Mouse (Mus musculus): ENCODE results near the gene Gm28635.

Gene Gm28635

GRCm38 (mm10) chr2:84677968-84678880 is at the start of gene Gm28635, which contains the start of gene Med19:
Gene Gm28635, minus strand, starts transcription at chr2:84678041.
Gene Med19, plus strand, starts transcription at chr2:84678402.
- DNase-seq (ENCODE audit: low spot score), result peak; percentile 83

- peak; percentile 97 for DNase-seq (ENCODE audit: low spot score)
Observed at GRCm38 (mm10) chr2:84727172-84727858, 49.5 kb upstream of the Gm28635 start, which contains the start of gene Clp1. Gene Clp1, minus strand, starts transcription at chr2:84727350.

- DNase-seq (ENCODE audit: low spot score), result no peak
Observed at GRCm38 (mm10) chr2:84726716-84727115, 48.9 kb upstream of the Gm28635 start.

- no peak for DNase-seq (ENCODE audit: low spot score)
Observed at GRCm38 (mm10) chr2:84725770-84726169, 47.9 kb upstream of the Gm28635 start.

DNA sequence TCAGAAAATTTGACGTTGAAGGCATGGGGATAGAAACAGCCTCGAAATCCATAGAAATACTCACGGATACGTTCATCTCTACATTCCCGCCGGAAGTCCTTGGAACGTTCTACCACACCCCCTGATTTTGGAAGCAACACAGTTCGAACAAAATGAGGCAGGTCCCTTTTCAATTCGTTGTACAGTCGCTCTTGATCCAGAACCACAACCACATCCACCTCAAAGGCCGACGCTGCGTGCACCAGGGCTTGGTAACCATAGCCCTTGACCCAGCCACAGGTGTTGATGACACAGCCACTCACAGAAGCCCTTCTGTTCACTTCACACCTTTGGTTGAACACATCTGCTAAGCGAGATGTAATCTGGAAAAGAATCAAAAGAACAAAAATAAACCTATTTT is 46.0 kb upstream of the Gm28635 start:
- DNase-seq (ENCODE audit: low spot score), result no peak

GRCm38 (mm10) chr2:84721182-84721581 is 43.3 kb upstream of the Gm28635 start:
- DNase-seq (ENCODE audit: low spot score), result no peak

- no peak for DNase-seq (ENCODE audit: low spot score)
Observed at GRCm38 (mm10) chr2:84720718-84721117, 42.9 kb upstream of the Gm28635 start.

DNA sequence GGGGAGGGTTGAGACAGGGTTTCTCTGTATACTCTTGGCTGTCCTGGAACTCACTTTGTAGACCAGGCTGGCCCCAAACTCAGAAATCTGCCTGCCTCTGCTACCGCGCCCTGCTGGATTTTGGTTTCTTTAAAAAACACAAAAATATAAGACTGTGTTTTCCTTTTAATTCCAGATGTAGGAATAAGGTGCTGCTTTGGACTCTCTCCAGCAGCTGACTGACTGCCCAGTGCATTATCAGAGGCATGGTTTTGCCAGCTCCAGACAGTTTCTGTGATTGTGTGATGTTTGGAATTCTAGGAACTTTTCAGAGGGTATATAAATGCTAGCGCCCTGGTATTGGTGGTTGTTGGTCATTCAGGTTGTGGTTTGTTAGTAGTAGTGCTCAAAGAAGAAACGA is 39.5 kb upstream of the Gm28635 start:
- no peak for DNase-seq (ENCODE audit: low spot score)

DNA sequence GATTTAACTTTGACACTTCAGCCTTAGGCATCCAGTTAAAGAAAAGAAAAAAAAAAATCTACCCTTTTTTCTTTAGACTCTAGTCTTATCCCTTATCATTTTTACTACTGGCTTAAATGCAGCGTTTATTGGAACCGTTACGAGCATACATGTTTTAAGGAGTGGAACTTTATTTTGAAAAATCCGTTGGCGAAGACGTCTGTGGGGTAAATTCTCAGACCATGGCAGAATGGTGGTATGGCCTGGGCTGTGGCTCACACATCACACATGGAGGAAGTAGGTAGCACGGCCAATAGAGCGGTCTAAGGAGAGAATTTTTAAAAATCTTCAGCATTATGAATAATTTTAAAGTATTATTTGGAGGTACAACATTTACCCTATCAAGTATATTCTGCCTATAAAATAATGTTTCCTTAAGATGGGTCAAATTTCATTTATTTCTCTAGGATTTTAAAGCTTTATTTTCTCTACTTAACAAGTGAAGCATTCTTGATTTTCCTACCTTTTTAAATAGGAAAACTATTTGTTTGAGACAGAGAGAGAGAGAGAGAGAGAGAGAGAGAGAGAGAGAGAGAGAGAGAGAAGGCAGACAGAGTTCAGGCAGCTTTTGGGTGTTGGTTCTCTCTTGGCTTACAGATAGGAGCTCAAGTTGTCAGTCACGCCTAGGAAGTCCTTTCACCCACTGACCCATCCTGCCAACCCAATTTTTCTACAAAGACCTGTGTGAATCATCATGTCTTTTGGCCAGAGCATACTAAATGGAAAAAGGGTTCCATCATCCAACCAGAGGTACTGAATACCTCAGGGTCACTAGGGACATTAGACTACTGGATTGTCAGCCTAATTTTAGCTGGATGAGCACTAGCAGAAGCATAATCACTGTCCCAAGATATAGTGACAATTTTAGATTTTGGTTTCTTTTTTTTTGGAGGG is 38.8 kb upstream of the Gm28635 start:
- DNase-seq (ENCODE audit: low spot score), result no peak

GRCm38 (mm10) chr2:84715562-84716361 is 37.9 kb upstream of the Gm28635 start:
- DNase-seq (ENCODE audit: low spot score), result peak; percentile 68

DNA sequence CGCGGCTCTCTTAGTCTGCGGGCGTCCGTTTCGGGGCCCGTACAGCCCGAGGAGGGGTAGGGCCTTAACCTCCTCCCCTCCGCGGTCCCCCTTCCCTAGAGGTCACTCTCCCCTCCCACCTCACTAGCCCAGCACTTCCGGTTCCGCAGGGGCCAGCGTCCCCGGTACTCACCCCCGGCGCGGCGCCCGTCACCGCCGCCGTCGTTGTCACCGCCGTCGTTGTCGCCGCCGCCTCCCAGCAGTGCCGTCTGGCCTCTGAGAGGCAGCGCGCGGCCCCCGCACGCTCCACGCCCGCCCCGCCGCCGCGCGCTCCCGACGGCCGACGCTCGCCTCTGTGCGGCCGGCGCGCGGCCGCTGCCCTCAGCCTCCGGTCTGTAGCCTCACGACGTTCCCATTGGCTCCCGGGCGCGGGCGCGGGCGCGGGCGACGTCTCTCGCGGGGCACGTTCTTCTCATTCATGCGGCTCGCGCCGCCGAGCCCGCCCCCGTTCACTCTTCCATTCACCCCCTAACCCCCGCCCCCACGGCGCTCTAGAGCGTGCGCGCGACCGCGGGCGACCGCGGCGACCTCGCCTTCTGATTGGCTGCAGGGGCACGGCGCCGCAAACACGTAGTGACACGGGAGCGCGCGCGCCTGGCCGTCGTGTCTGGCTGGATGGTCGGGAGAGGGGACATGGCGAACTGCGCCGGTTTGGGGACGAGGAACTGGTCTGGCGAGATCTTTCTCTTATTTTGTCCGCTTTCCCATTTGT is 37.1 kb upstream of the Gm28635 start, which contains the start of gene Zdhhc5:
TSS of gene Zdhhc5 (minus strand) at position 370 of the 751 bp plus-strand sequence.
- DNase-seq (ENCODE audit: low spot score), result peak; percentile 99

GRCm38 (mm10) chr2:84714422-84714810 is 36.6 kb upstream of the Gm28635 start:
- no peak for DNase-seq (ENCODE audit: low spot score)

DNA sequence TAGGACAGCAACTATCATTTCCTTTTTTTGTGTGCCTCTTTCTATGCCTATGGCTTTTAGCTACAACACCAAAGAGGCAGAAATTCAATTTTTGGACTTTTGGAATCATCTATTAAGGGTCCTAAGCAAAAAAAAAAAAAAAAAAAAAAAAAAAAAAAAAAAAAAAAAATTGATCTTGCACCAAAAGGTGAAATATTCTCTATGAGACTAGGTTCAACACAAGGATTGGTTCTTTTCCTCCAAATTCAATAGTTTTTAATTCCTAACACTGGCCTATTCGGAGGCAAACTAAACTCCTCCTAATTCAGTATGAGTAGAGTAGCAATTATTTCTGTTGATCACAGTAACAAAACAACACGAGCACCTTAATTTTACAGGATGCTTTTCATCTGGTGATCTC is 34.1 kb upstream of the Gm28635 start:
- no peak for DNase-seq (ENCODE audit: low spot score)

DNA sequence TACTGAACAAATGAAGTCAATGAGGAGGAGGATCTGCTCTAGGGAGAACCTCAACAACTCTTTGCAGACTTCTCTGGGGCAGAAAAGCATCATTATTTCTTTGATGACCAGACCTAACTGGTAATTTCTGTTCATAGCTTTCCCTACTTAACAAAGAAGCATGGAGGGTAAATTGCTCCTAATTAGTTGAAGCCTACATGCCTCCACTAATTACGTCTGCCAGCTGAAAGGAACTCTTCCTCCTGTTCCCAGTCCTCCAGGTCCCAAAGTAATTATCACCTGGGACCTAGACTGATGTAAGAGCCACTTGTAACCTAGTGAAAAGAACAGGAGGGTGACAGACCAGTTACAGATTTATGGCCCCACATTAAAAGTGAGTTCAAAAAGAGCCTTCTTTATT is 29.7 kb upstream of the Gm28635 start:
- no peak for DNase-seq (ENCODE audit: low spot score)

DNA sequence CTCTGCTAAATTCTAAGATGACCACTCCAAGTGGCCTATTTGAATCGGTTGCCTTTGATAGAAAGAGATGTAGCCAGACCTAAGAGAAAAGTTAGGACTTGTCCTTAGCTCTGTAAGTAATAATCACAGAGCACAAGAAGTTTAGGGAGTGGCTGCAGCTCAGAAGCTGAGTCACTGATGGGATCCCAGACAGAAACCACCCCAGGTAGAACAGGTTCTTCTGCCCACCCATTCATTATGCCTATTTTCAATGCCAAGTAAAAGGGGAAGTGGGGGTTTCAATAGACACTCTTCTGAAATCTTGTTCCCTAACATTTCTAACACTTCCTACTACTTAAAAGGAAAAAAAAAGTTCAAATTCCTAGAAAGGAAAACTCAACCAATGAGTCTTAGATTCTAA is 27.5 kb upstream of the Gm28635 start:
- no peak for DNase-seq (ENCODE audit: low spot score)

- no peak for DNase-seq (ENCODE audit: low spot score)
Observed at GRCm38 (mm10) chr2:84704329-84704728, 26.5 kb upstream of the Gm28635 start.

DNA sequence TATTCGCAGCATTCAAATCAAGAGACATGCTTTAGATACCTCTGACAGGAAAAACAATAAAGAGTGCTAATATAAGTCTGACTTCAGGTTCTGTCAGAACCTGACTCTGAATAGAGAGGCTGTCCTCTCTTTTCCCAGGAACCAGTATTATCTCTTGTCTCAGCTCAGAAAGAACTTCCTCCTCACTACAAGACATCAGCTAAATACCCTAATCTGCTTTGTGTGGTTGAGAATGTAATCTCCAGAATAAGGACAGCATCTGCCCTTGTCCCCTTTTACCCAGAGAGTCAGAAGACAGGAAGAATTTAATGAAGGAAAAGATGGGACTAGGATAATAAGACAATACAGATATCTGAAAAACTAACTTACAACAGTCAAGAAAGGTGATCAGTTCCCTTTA is 25.7 kb upstream of the Gm28635 start:
- no peak for DNase-seq (ENCODE audit: low spot score)

- DNase-seq (ENCODE audit: low spot score), result no peak
Observed at GRCm38 (mm10) chr2:84695007-84695695, 17.3 kb upstream of the Gm28635 start.

- DNase-seq (ENCODE audit: low spot score), result no peak
Observed at GRCm38 (mm10) chr2:84690050-84690449, 12.2 kb upstream of the Gm28635 start.
